Mouse (Mus musculus): ENCODE results near the gene Tbl3. TPM values are rescaled to one million over a fixed set of nuclear protein-coding genes. Genes with fewer than 3 reads are reported as not detected.

Gene Tbl3
- polyA plus RNA-seq, 1 experiment from 2014 or later: 133 TPM

- 94% methylated on average over 9 of the region's 9 CpGs for WGBS
- no peaks in the 10 kb centered on the region for H3K9me3 ChIP-seq
- H3K27me3 ChIP-seq (ENCODE audit: insufficient read depth, poor library complexity, severe bottlenecking): no peaks in the 10 kb centered on the region
- DNase-seq (ENCODE audit: low spot score): no peak
- no peak overlapping the region for H3K27ac ChIP-seq
- H3K4me1 ChIP-seq (replicated peaks): peaks cover 30% of the 10 kb centered on the region
- H3K36me3 ChIP-seq: peaks cover 65% of the 10 kb centered on the region
- no peak overlapping the region for H3K4me3 ChIP-seq
Observed at GRCm38 (mm10) chr17:24701251-24701650, 6.2 kb downstream of the Tbl3 start.

GRCm38 (mm10) chr17:24699473-24699872, 8.0 kb downstream of the Tbl3 start:
- WGBS: 81% methylated on average over 2 of the region's 2 CpGs
- Histone ChIP-seq H3K4me3 (no peak overlapping the region), H3K4me1 (replicated peaks) (peaks cover 37% of the 10 kb centered on the region), H3K27ac (no peak overlapping the region), H3K27me3 (ENCODE audit: insufficient read depth, poor library complexity, severe bottlenecking) (no peaks in the 10 kb centered on the region), H3K36me3 (peaks cover 52% of the 10 kb centered on the region), H3K9me3 (no peaks in the 10 kb centered on the region)
- no peak for DNase-seq (ENCODE audit: low spot score)

- no peak for DNase-seq (ENCODE audit: low spot score)
- H3K4me1 ChIP-seq (replicated peaks): peaks cover 41% of the 10 kb centered on the region
- peak overlapping the region; percentile 2; the same call in 1 of the 2 replicates for H3K27ac ChIP-seq
- H3K27me3 ChIP-seq (ENCODE audit: insufficient read depth, poor library complexity, severe bottlenecking): no peaks in the 10 kb centered on the region
- H3K4me3 ChIP-seq: peak overlapping the region; percentile 3; the same call in 1 of the 2 replicates
- H3K36me3 ChIP-seq: peaks cover 50% of the 10 kb centered on the region
- WGBS: 70% methylated on average over 9 of the region's 9 CpGs
- H3K9me3 ChIP-seq: no peaks in the 10 kb centered on the region
Observed at GRCm38 (mm10) chr17:24698715-24699114, 8.7 kb downstream of the Tbl3 start.

GRCm38 (mm10) chr17:24697985-24698384, 9.5 kb downstream of the Tbl3 start:
- Histone ChIP-seq H3K9me3 (no peaks in the 10 kb centered on the region), H3K4me1 (replicated peaks) (peaks cover 41% of the 10 kb centered on the region), H3K4me3 (peak overlapping the region; percentile 3; the same call in 1 of the 2 replicates), H3K27me3 (ENCODE audit: insufficient read depth, poor library complexity, severe bottlenecking) (no peaks in the 10 kb centered on the region), H3K27ac (peak overlapping the region; percentile 2; the same call in 1 of the 2 replicates), H3K36me3 (peaks cover 49% of the 10 kb centered on the region)
- no peak for DNase-seq (ENCODE audit: low spot score)
- 19% methylated on average over 5 of the region's 5 CpGs for WGBS

GRCm38 (mm10) chr17:24696011-24696697, 11.3 kb downstream of the Tbl3 start, which contains the start of the genes Gfer and Noxo1:
TSS of gene Gfer (minus strand) at chr17:24696156.
TSS of gene Noxo1 (plus strand) at chr17:24696234.
- under 1% methylated on average over 76 of the region's 76 CpGs for WGBS
- H3K9me3 ChIP-seq: no peaks in the 10 kb centered on the region
- DNase-seq (ENCODE audit: low spot score): peak; percentile 89

GRCm38 (mm10) chr17:24695326-24696010, 12.0 kb downstream of the Tbl3 start:
- Histone ChIP-seq H3K27me3 (ENCODE audit: insufficient read depth, poor library complexity, severe bottlenecking) (peaks cover 22% of the 10 kb centered on the region), H3K4me1 (replicated peaks) (peaks cover 41% of the 10 kb centered on the region), H3K36me3 (peaks cover 35% of the 10 kb centered on the region), H3K27ac (peak overlapping the region; percentile 94), H3K9me3 (no peaks in the 10 kb centered on the region), H3K4me3 (peak overlapping the region; percentile 86)
- DNase-seq (ENCODE audit: low spot score): no peak
- 8% methylated on average over 51 of the region's 51 CpGs for WGBS

More at GRCm38 (mm10) chr17:24696011-24696697, 11.3 kb downstream of the Tbl3 start, which contains the start of the genes Gfer and Noxo1:
- Histone ChIP-seq H3K4me3 (peak within 1 kb of the TSS; percentile 86), H3K27me3 (ENCODE audit: insufficient read depth, poor library complexity, severe bottlenecking) (peaks cover 15% of the 10 kb centered on the region), H3K27ac (peak within 1 kb of the TSS; percentile 94), H3K4me1 (replicated peaks) (peaks cover 41% of the 10 kb centered on the region), H3K36me3 (peaks cover 42% of the 10 kb centered on the region)

GRCm38 (mm10) chr17:24692385-24692784, 15.1 kb downstream of the Tbl3 start:
- H3K4me1 ChIP-seq (replicated peaks): peaks cover 43% of the 10 kb centered on the region
- no peak overlapping the region for H3K27ac ChIP-seq
- H3K36me3 ChIP-seq: peaks cover 23% of the 10 kb centered on the region
- H3K4me3 ChIP-seq: no peak overlapping the region
- H3K9me3 ChIP-seq: no peaks in the 10 kb centered on the region
- WGBS: 87% methylated on average over 5 of the region's 5 CpGs
- peaks cover 53% of the 10 kb centered on the region for H3K27me3 ChIP-seq (ENCODE audit: insufficient read depth, poor library complexity, severe bottlenecking)
- DNase-seq (ENCODE audit: low spot score): no peak

GRCm38 (mm10) chr17:24689251-24690081, 18.0 kb downstream of the Tbl3 start, which contains the start of gene Syngr3:
TSS of gene Syngr3 (minus strand) at chr17:24689955.
- Histone ChIP-seq H3K4me3 (peak within 1 kb of the TSS; percentile 79), H3K27me3 (ENCODE audit: insufficient read depth, poor library complexity, severe bottlenecking) (peaks cover 64% of the 10 kb centered on the region), H3K36me3 (peaks cover 23% of the 10 kb centered on the region), H3K4me1 (replicated peaks) (peaks cover 36% of the 10 kb centered on the region), H3K27ac (peak within 1 kb of the TSS; percentile 81), H3K9me3 (no peaks in the 10 kb centered on the region)
- peak; percentile 33 for DNase-seq (ENCODE audit: low spot score)
- under 1% methylated on average over 55 of the region's 55 CpGs for WGBS

- 20% methylated on average over 23 of the region's 23 CpGs for WGBS
- Histone ChIP-seq H3K4me1 (replicated peaks) (peaks cover 31% of the 10 kb centered on the region), H3K36me3 (peaks cover 8% of the 10 kb centered on the region), H3K4me3 (peak overlapping the region; percentile 46), H3K27ac (peak overlapping the region; percentile 24; the same call in 1 of the 2 replicates), H3K9me3 (no peaks in the 10 kb centered on the region), H3K27me3 (ENCODE audit: insufficient read depth, poor library complexity, severe bottlenecking) (peaks cover 63% of the 10 kb centered on the region)
- DNase-seq (ENCODE audit: low spot score): no peak
Observed at GRCm38 (mm10) chr17:24687599-24687998, 19.9 kb downstream of the Tbl3 start.

- Histone ChIP-seq H3K27ac (peak overlapping the region; percentile 24; the same call in 1 of the 2 replicates), H3K9me3 (no peaks in the 10 kb centered on the region), H3K27me3 (ENCODE audit: insufficient read depth, poor library complexity, severe bottlenecking) (peaks cover 58% of the 10 kb centered on the region), H3K36me3 (peaks cover 8% of the 10 kb centered on the region), H3K4me1 (replicated peaks) (peaks cover 31% of the 10 kb centered on the region), H3K4me3 (peak overlapping the region; percentile 46)
- DNase-seq (ENCODE audit: low spot score): peak; percentile 61
- 2% methylated on average over 25 of the region's 25 CpGs for WGBS
Observed at GRCm38 (mm10) chr17:24687146-24687595, 20.3 kb downstream of the Tbl3 start.

GRCm38 (mm10) chr17:24686514-24686913, 20.9 kb downstream of the Tbl3 start:
- Histone ChIP-seq H3K36me3 (peaks cover 11% of the 10 kb centered on the region), H3K9me3 (no peaks in the 10 kb centered on the region), H3K4me1 (replicated peaks) (peaks cover 31% of the 10 kb centered on the region), H3K27me3 (ENCODE audit: insufficient read depth, poor library complexity, severe bottlenecking) (peaks cover 52% of the 10 kb centered on the region), H3K27ac (no peak overlapping the region), H3K4me3 (peak overlapping the region; percentile 31)
- DNase-seq (ENCODE audit: low spot score): peak; percentile 49
- WGBS: 26% methylated on average over 16 of the region's 16 CpGs

GRCm38 (mm10) chr17:24677500-24678080, 29.9 kb downstream of the Tbl3 start:
- H3K36me3 ChIP-seq: peaks cover 66% of the 10 kb centered on the region
- peaks cover 11% of the 10 kb centered on the region for H3K4me1 ChIP-seq (replicated peaks)
- H3K27me3 ChIP-seq (ENCODE audit: insufficient read depth, poor library complexity, severe bottlenecking): no peaks in the 10 kb centered on the region
- no peak overlapping the region for H3K27ac ChIP-seq
- no peak for DNase-seq (ENCODE audit: low spot score)
- H3K9me3 ChIP-seq: no peaks in the 10 kb centered on the region
- H3K4me3 ChIP-seq: no peak overlapping the region
- 94% methylated on average over 24 of the region's 24 CpGs for WGBS
